13 mouse cellular contexts compared by ENCODE assay signal in the genomic region with DNA sequence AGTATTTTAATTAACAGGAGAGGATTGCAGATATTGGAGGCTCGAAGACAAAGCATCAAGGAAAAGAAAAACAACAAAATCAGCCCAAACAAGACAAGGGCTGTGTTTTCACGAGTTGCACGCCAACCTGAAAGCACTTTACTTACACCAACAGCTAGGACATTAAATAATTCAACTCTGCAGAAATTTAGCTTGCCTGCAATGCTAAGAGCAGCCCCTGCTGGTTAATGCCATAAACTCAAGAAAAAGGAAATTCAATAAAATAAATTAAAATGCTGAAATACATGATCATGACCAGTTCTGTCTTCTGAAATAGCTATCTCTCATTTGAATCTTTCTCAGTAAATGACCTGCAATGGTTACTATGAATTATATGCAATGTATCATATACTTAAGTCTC.
DNase-seq lines count a peak whose midpoint lies in the region; ATAC-seq and TF ChIP-seq lines count a peak whose summit lies in the region.
"Had no signal": no experiment of that assay in that cellular context is flagged by ENCODE, and none has a peak within 500 bp of the region (broad histone marks: within the 10 kb centered on the region; RNA-seq: fewer than 3 reads in every experiment).

No protein-coding gene starts in this region.

- no peak for TF ChIP-seq POLR2A in limb, embryonic 14.5 days (IDR thresholded peaks at IDR 0.05; ENCODE audit: borderline replicate concordance, extremely low read depth, insufficient read depth, insufficient read length)

- 47% methylated on average over 3 of the region's 3 CpGs for WGBS in hindbrain, embryonic 14.5 days
- 47% methylated on average over 3 of the region's 3 CpGs for WGBS in hindbrain, embryonic 16.5 days
- WGBS in limb, embryonic 14.5 days, result 28% methylated on average over 3 of the region's 3 CpGs
- 71% methylated on average over 3 of the region's 3 CpGs for WGBS in limb, embryonic 10.5 days

- H3K27ac ChIP-seq in hindbrain, embryonic 14.5 days, result no peak overlapping the region
- no peak overlapping the region for H3K27ac ChIP-seq in hindbrain, embryonic 16.5 days (ENCODE audit: low read depth, low read length)
- no peak overlapping the region for H3K27ac ChIP-seq in limb, embryonic 14.5 days (replicated peaks; ENCODE audit: low read depth, low read length)
- H3K27ac ChIP-seq in limb, embryonic 10.5 days, result no peak overlapping the region
- H3K27ac ChIP-seq: heart, adult 2 months; kidney, embryonic 15.5 days; limb, embryonic 12.5 days; macrophage had no signal

- no peaks in the 10 kb centered on the region for H3K9me3 ChIP-seq in hindbrain, embryonic 14.5 days (ENCODE audit: control insufficient read depth, low read length)
- H3K9me3 ChIP-seq in hindbrain, embryonic 16.5 days (ENCODE audit: control insufficient read depth, low read length), result no peaks in the 10 kb centered on the region
- H3K9me3 ChIP-seq in limb, embryonic 14.5 days (ENCODE audit: control insufficient read depth, low read length), result no peaks in the 10 kb centered on the region
- H3K9me3 ChIP-seq in limb, embryonic 10.5 days (replicated peaks), result no peaks in the 10 kb centered on the region
- H3K9me3 ChIP-seq: kidney, embryonic 15.5 days; limb, embryonic 12.5 days had no signal

- no peaks in the 10 kb centered on the region for H3K4me1 ChIP-seq in hindbrain, embryonic 14.5 days (replicated peaks; ENCODE audit: control insufficient read depth, insufficient read depth, low read length)
- H3K4me1 ChIP-seq in hindbrain, embryonic 16.5 days (ENCODE audit: control insufficient read depth, insufficient read depth, low read depth, low read length), result no peaks in the 10 kb centered on the region
- no peaks in the 10 kb centered on the region for H3K4me1 ChIP-seq in limb, embryonic 14.5 days (ENCODE audit: control insufficient read depth, insufficient read depth, low read length)
- no peaks in the 10 kb centered on the region for H3K4me1 ChIP-seq in limb, embryonic 10.5 days
- H3K4me1 ChIP-seq: kidney, embryonic 15.5 days; limb, embryonic 12.5 days had no signal

- no peaks in the 10 kb centered on the region for H3K36me3 ChIP-seq in hindbrain, embryonic 14.5 days (replicated peaks; ENCODE audit: control insufficient read depth, insufficient read depth)
- no peaks in the 10 kb centered on the region for H3K36me3 ChIP-seq in hindbrain, embryonic 16.5 days (ENCODE audit: control insufficient read depth, insufficient read depth, low read length)
- no peaks in the 10 kb centered on the region for H3K36me3 ChIP-seq in limb, embryonic 14.5 days (ENCODE audit: control insufficient read depth, insufficient read depth, low read length)
- no peaks in the 10 kb centered on the region for H3K36me3 ChIP-seq in limb, embryonic 10.5 days
- H3K36me3 ChIP-seq: kidney, embryonic 15.5 days; limb, embryonic 12.5 days had no signal

- H3K9ac ChIP-seq in hindbrain, embryonic 14.5 days, result no peak overlapping the region
- no peak overlapping the region for H3K9ac ChIP-seq in hindbrain, embryonic 16.5 days (ENCODE audit: low read depth, low read length)
- no peak overlapping the region for H3K9ac ChIP-seq in limb, embryonic 14.5 days (ENCODE audit: low read depth, low read length, severe bottlenecking)
- H3K9ac ChIP-seq: kidney, embryonic 15.5 days; limb, embryonic 12.5 days had no signal

- peak; percentile 40 for DNase-seq in hindbrain, embryonic 14.5 days (ENCODE audit: low spot score)
- DNase-seq in limb, embryonic 14.5 days (ENCODE audit: low spot score), result peak; percentile 40
- no peak for DNase-seq in limb, embryonic 10.5 days (ENCODE audit: low spot score)
- DNase-seq in Muller cell, postnatal 12 days (ENCODE audit: inconsistent ontology term), result peak; percentile 8
- DNase-seq in fibroblast of lung, adult 2 months (ENCODE audit: low read depth), result peak; percentile 4
- DNase-seq: heart, adult 2 months; heart, postnatal 4 days; thymus, adult 2 months had no signal

- ATAC-seq in hindbrain, embryonic 14.5 days (ENCODE audit: low FRiP score), result no peak
- ATAC-seq in hindbrain, embryonic 16.5 days, result no peak
- ATAC-seq in limb, embryonic 14.5 days (ENCODE audit: low FRiP score, low read depth), result no peak
- ATAC-seq in activated CD4-positive, CD25-positive, alpha-beta regulatory T cell, adult 4 months, result no peak

- H3K4me3 ChIP-seq in hindbrain, embryonic 14.5 days (replicated peaks; ENCODE audit: low read length), result no peak overlapping the region
- no peak overlapping the region for H3K4me3 ChIP-seq in hindbrain, embryonic 16.5 days (ENCODE audit: low read length)
- H3K4me3 ChIP-seq in limb, embryonic 14.5 days (replicated peaks; ENCODE audit: low read length), result no peak overlapping the region
- no peak overlapping the region for H3K4me3 ChIP-seq in limb, embryonic 10.5 days
- H3K4me3 ChIP-seq: heart, adult 2 months; kidney, embryonic 15.5 days; limb, embryonic 12.5 days had no signal

- no peaks in the 10 kb centered on the region for H3K27me3 ChIP-seq in hindbrain, embryonic 14.5 days (ENCODE audit: control insufficient read depth, insufficient read depth, low read length)
- no peaks in the 10 kb centered on the region for H3K27me3 ChIP-seq in hindbrain, embryonic 16.5 days (replicated peaks; ENCODE audit: control insufficient read depth, insufficient read depth, low read length)
- no peaks in the 10 kb centered on the region for H3K27me3 ChIP-seq in limb, embryonic 14.5 days (ENCODE audit: control insufficient read depth, insufficient read depth, low read length)
- H3K27me3 ChIP-seq in limb, embryonic 10.5 days (ENCODE audit: low read depth, poor library complexity, severe bottlenecking), result no peaks in the 10 kb centered on the region
- H3K27me3 ChIP-seq: kidney, embryonic 15.5 days; limb, embryonic 12.5 days had no signal

- no peak overlapping the region for H3K4me2 ChIP-seq in hindbrain, embryonic 14.5 days (replicated peaks)
- H3K4me2 ChIP-seq in hindbrain, embryonic 16.5 days (ENCODE audit: low read length), result no peak overlapping the region
- no peak overlapping the region for H3K4me2 ChIP-seq in limb, embryonic 14.5 days (replicated peaks; ENCODE audit: low read depth, low read length, severe bottlenecking)
- H3K4me2 ChIP-seq: kidney, embryonic 15.5 days; limb, embryonic 12.5 days had no signal
